Mouse (Mus musculus) cerebellum, adult 2 months (tissue): ENCODE results near the gene Ear2. TPM values are rescaled to one million over a fixed set of nuclear protein-coding genes. Genes with fewer than 3 reads are reported as not detected.

ENCODE experiments used
- polyA plus RNA-seq: library from polyadenylated mRNA; depleted of rRNA; stranded (reverse); fragments of >200 nt; gene quantifications from 2 replicates; pipeline ENCODE4 v1.2.3, GENCODE M21; 2012; rRNA removed

Gene Ear2
- polyA plus RNA-seq, 1 experiment: 0.44 TPM

Other genes with a start within 250 kb of the Ear2 start
- gene Ear1, start 227.1 kb upstream of the Ear2 start, polyA plus RNA-seq: not detected in 2 replicates
- not detected in 2 replicates for gene Ear10, start 179.1 kb upstream of the Ear2 start, polyA plus RNA-seq
- 0.15 and 0.16 TPM in 2 replicates for gene Gm8113, start 177.3 kb upstream of the Ear2 start, polyA plus RNA-seq
- not detected in 2 replicates for gene Ang5, start 145.6 kb upstream of the Ear2 start, polyA plus RNA-seq
- not detected in 2 replicates for gene Ang6, start 100.4 kb upstream of the Ear2 start, polyA plus RNA-seq
- not detected in 2 replicates for gene Gm3327, start 21.2 kb downstream of the Ear2 start, polyA plus RNA-seq
- gene Gm8212, start 95.0 kb downstream of the Ear2 start, polyA plus RNA-seq: not detected in 2 replicates
- gene 4930503E14Rik, start 110.6 kb downstream of the Ear2 start, polyA plus RNA-seq: not detected in 2 replicates
- not detected in 2 replicates for gene Gm8220, start 182.9 kb downstream of the Ear2 start, polyA plus RNA-seq
- gene Gm5930, start 235.9 kb downstream of the Ear2 start, polyA plus RNA-seq: not detected in 2 replicates